Mouse (Mus musculus) embryonic fibroblast, embryonic 13.5 days (primary cell): ENCODE data around the gene Foxj1. TPM values are rescaled to one million over a fixed set of nuclear protein-coding genes. Genes with fewer than 3 reads are reported as not detected.
"Not testable (repeated sequence)": the region's sequence is repeated elsewhere in the genome, so short reads cannot be mapped to it uniquely, and the experiment has no call there.

Source experiments
- H3K27ac ChIP-seq: 2 replicates; pipeline ENCODE4 v1.5.1; 2012; ENCODE audit warnings: low read length, control low read depth, inconsistent platforms; ENCODE audit not compliant: insufficient read depth
- H3K4me1 ChIP-seq: 2 replicates; pipeline ENCODE4 v1.6.1; 2011; ENCODE audit warnings: low read length; ENCODE audit not compliant: control insufficient read depth, insufficient read depth
- H3K4me3 ChIP-seq: 2 replicates; pipeline ENCODE4 v1.5.1; 2011; ENCODE audit warnings: mild to moderate bottlenecking, control low read depth, low read length; ENCODE audit not compliant: insufficient read depth
- CTCF ChIP-seq: IDR thresholded peaks from 2 replicates; pipeline ENCODE4 v1.5.1; 2011; ENCODE audit warnings: mild to moderate bottlenecking, control low read depth, low read length, moderate library complexity, borderline replicate concordance; ENCODE audit not compliant: insufficient read depth
- POLR2A ChIP-seq: IDR thresholded peaks from 2 replicates; pipeline ENCODE4 v1.6.1; 2011; ENCODE audit warnings: low read depth, mild to moderate bottlenecking, control low read depth, low read length, moderate library complexity
- polyA plus RNA-seq: library from polyadenylated mRNA; stranded (reverse); fragments of >200 nt; gene quantifications from 2 replicates; pipeline ENCODE4 v1.2.4, GENCODE M21; 2011; ENCODE audit warnings: low read depth; ENCODE audit not compliant: missing spikeins, insufficient read length

Gene Foxj1
- 0.98 TPM in 1 of 2 replicates, not detected in the other for polyA plus RNA-seq

DNA sequence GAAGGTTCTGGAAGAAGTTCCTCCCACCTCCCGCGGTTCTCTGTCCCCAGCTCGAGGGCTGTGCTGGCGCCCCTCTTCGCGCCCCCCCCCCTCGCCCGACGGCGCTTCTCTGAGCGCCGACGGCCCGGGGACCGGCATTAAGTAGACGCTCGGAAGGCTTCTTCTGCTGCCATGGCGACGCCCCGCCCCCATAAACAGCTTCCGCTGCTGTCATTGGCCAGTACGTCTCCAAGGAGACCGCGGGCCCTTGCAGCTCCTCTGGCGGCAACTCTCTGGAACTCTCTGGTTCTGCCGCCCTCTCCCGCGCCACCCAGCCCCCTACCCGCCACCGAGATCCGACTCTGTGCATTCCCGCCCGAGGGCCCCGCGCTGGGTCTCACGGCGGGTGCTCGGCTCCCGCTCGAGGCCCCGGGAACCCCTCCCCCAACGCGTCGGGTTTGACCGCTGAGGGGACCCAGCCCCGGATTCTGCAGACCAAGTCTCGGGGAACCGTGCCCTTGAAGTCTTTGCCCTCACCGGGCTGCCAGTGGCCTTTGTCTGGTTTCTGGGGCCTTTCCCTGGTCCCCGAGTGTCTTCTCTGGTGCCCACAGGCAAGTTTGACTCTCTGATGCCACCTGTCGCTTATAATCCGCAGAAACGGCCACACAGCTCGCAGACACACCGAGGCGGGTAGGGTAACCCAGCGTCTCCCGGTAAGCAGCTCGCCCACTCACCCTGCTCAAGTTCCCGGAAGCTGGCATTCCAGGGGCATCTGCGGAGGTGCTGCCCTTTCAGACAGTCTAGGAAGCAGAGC is at the start of gene Foxj1:
Gene Foxj1, minus strand, starts transcription at position 156 of the 793 bp plus-strand sequence.
- no peak within 1 kb of the TSS for H3K27ac ChIP-seq
- peak; percentile 38; the same call in 1 of the 2 replicates for TF ChIP-seq CTCF
- no peak for TF ChIP-seq POLR2A
- no peaks in the 10 kb centered on the region for H3K4me1 ChIP-seq
- peak within 1 kb of the TSS; percentile 57 for H3K4me3 ChIP-seq

DNA sequence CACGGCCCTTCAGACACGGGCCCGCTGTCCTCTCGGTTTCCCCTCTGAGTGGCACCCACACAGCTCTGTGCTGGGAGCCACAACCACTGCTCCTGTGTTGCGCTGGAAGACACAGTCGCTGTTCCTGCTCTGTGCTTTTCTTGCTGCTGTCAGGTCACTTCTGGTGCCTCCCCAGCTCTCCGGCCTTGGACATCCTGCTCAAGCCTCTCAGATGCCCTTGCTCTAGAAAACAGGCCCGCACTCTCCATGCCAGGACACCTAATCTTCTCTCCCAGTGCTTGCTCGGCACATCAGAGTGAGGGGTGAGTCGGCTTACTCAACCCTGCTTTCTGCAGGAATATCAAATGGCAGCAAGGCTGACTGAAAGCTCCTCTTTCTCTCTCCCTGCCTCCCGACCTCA is 49.0 kb upstream of the Foxj1 start:
- no peak for TF ChIP-seq POLR2A
- no peak for TF ChIP-seq CTCF
- Histone ChIP-seq H3K4me1 (peaks cover 12% of the 10 kb centered on the region; the same call in 1 of the 2 replicates), H3K27ac (no peak overlapping the region), H3K4me3 (no peak overlapping the region)

DNA sequence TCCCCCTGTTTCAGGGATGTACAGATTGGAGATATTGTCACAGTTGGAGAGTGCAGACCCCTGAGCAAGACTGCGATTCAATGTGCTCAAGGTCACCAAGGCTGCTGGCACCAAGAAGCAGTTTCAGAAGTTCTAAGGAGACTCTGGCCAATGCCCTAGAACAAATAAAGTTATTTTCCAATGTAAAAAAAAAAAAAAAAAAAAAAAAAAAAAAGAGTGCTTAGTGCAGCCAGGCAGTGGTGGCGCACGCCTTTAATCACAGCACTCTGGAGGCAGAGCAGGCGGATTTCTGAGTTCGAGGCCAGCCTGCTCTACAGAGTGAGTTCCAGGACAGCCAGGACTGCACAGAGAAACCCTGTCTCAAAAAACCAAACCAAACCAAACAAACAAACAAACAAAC is 47.9 kb upstream of the Foxj1 start:
- H3K27ac ChIP-seq, H3K4me3 ChIP-seq: not testable (repeated sequence)
- peaks cover 11% of the 10 kb centered on the region; the same call in 1 of the 2 replicates for H3K4me1 ChIP-seq

DNA sequence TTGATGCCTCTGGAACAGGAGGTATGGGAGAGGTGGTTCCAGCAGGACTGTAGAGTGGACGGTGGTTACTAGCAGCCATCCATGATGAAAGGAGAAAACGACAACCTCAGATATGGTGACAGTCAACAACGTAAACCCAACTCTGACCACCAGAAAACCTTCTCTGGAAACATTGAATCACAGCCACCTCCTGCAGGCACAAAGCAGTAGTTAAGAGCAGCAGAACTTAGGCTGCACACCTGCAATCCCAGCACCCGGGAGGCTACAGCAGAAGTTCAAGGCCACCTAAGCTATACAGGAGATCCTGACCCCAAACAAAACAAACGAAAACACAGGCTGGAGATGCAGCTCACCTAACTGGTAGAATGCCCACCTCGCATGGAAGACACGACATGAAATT is 45.6 kb upstream of the Foxj1 start:
- H3K4me1 ChIP-seq, result peaks cover 7% of the 10 kb centered on the region; the same call in 1 of the 2 replicates
- no peak overlapping the region for H3K27ac ChIP-seq
- no peak for TF ChIP-seq CTCF
- TF ChIP-seq POLR2A, result no peak
- no peak overlapping the region for H3K4me3 ChIP-seq

DNA sequence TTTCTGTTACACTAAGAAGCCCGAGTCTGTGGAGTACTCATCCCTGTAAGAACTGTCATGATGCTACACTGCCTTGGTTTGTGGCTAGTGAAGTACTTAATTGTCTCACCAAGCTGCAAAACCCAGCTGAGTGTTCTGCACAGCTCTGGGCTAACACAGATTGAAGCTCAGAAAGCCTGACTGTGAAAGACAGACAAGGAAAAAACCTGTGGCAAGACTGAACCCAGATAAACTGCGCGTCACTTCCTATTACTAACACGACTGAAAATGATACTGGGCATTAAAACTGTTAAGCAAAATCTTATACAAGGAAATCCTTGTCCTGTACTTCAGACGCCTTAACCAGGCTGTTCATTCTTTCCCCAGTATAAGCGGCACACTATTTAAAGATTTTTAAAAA is 44.3 kb upstream of the Foxj1 start:
- Histone ChIP-seq H3K4me1 (peaks cover 7% of the 10 kb centered on the region; the same call in 1 of the 2 replicates), H3K27ac (no peak overlapping the region), H3K4me3 (no peak overlapping the region)
- TF ChIP-seq CTCF (no peak), POLR2A (no peak)

DNA sequence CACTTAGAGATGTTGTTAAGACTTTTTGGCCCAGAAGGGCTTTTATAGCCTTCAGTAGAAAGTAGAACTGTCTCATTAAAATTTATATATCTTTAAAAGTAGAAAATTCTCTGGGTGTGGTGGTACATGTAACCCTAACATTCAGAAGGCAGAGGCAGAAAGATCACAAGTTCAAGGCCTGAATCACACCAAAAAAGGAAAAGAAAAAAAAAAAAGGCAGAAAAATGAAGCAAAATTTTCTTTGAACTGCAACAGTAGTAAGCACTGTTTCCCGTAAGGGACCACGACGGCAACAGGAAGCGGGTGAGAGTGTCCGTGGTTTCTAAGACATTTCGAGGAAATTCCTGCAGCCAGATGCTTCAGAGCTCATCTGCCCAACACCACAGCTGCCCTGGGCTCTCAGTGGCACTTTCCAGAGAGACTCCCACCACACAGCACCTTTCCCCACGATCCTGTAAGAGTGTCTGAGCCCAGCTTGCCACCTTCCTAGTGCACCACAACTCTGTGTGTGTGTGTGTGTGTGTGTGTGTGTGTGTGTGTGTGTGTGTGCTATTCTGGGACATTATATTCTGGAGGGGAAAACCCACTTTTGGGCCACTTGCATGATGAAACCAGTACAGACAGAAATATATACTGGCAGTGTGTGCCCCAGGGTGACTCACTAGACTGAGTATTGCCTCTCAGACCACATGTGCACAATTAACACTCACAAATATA is 41.9 kb upstream of the Foxj1 start:
- Histone ChIP-seq H3K4me1 (peaks cover 10% of the 10 kb centered on the region), H3K27ac (peak overlapping the region; percentile 4; the same call in 1 of the 2 replicates), H3K4me3 (no peak overlapping the region)
- TF ChIP-seq CTCF (no peak), POLR2A (no peak)

DNA sequence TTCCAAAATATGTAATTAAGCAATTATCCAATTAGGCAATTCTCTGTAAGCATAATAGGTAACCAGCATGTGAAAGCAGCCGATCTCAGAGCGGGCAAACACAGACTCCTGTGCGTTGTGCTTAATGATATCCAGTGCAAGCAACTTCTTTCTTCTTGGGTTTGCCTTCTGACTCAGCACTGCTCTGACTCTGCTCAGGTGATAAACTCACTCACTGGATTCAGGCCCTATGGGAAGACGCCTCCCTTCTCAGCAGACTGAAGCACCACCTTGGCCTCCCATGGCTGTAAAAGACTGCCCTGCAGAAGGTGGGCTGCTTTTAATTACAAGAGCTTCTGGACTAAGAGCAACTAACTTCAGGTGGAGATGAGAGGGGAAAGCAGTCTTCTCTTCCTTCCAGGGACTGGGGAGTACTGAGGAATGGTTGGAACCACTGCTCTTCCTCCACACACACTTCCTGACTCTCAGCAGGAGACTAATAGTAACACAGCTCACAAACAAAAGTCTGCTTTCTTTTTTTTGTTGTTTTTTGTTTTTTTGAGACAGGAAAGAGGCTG is 36.8 kb upstream of the Foxj1 start:
- no peak overlapping the region for H3K27ac ChIP-seq
- no peak for TF ChIP-seq CTCF
- TF ChIP-seq POLR2A, result no peak
- H3K4me1 ChIP-seq, result peaks cover 6% of the 10 kb centered on the region
- no peak overlapping the region for H3K4me3 ChIP-seq

DNA sequence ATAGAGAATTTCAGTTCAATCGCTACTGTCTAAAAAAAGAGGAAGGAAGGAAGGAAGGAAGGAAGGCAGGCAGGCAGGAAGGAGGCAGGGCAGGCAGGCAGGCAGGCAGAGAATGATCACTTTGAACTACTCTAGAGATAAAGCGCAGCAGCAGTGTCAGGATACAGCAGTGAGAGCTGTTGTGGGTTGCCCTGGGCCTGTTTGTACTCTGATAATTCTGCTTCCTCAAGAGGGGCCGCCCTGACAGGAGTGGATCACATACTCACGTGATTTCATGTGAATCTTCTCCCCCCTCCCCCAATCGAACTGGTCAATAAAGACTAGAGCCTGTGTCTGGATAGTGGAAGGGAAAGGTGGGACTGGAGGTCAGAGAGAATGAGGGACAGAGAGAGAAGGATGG is 34.4 kb upstream of the Foxj1 start:
- TF ChIP-seq POLR2A, result no peak
- no peak for TF ChIP-seq CTCF
- Histone ChIP-seq H3K4me1 (peaks cover 6% of the 10 kb centered on the region), H3K4me3 (no peak overlapping the region), H3K27ac (no peak overlapping the region)

DNA sequence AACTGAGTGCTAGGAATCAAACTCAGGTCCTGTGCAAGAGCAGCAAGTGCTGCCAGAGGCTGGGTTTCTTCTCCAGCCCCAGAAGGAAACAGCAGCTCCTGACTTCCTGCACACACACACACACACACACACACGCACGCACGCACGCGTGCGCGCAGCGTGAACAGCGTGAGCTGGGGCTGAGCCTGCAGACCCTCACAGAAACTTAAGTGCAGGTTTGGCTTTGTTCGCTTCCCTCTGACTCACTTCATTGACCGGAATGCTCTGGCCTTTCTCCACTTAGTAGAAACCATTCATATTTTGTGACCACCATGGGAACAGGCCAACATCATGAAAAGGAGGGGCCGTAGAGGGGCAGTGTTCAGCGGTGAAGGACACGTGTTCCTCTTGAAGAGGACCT is 33.9 kb upstream of the Foxj1 start:
- Histone ChIP-seq H3K4me1 (peaks cover 6% of the 10 kb centered on the region), H3K4me3 (no peak overlapping the region), H3K27ac (no peak overlapping the region)
- no peak for TF ChIP-seq POLR2A
- no peak for TF ChIP-seq CTCF

DNA sequence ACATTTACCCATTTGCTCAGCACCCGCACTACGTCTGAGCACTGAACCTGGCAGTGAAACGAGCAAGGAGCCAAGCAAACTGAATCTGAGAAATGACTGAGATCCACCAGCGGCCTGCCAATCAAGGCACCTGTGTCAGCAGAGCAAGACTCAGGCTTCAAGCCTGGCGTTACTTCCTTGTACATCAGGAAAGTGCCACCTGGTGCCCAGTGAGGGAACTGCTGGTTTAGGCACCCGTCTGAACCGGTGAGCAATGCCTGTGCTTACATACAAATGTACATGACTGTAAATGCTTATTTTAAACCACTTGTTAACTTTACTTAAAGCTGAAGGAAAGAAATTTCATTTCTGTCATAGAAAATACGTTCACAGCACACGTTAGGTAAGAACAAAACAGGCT is 32.9 kb upstream of the Foxj1 start:
- H3K27ac ChIP-seq, result no peak overlapping the region
- no peak overlapping the region for H3K4me3 ChIP-seq
- TF ChIP-seq CTCF, result peak; percentile 86
- TF ChIP-seq POLR2A, result no peak
- peaks cover 6% of the 10 kb centered on the region for H3K4me1 ChIP-seq
